Mouse (Mus musculus) bone marrow macrophage, adult 2 months (primary cell): ENCODE data around the gene Uggt2.

Experiments used
- CTCF ChIP-seq: IDR thresholded peaks from 2 replicates; pipeline ENCODE4 v1.5.1; 2012; ENCODE audit warnings: low read depth, mild to moderate bottlenecking, low read length, moderate library complexity
- POLR2A ChIP-seq: IDR thresholded peaks from 2 replicates; pipeline ENCODE4 v1.6.1; 2012; ENCODE audit warnings: mild to moderate bottlenecking, low read depth, low read length, borderline replicate concordance

DNA sequence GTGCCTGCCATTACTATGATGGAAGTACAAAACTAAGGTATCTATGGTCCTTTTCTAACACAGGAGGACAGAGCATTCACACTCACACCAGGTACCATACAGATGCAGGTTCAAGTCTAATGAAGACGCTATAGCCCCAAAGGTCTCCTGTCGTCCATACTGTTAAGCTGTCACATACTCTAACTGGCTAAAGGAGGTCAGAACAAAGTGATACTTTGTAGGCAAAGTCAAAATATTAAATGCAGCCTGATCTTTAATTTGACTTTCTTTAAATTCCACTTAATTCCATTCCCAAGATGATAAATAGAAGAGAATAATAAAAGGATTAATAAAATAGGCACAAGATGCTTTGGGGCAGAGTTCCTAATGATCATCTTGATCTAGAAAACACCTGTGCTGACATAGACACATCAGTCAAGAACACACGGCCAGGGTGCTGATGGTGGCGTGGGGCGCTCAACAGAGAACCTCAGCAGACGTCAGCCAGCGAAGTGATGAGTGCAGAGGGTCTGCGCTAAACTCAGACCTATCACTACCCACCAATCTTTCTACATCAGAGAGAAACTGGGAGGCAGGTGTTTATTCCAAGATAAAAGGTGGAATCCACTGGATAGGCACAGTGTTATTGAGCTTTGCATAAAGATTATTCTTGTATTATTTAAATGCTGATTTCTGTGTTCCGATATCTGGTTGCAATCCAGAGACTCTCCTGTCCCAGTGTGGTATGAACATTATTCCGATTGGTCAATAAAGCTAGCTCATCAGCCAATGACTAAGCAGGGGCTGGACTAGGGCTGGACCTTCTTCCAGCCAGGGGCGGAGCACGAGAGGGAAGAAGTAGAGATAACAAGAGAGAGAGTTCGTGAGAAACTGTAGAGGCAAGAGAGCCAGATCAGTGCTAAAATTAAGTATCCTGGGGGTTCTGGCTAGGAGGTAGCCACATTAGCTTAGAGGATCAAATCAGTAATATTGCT lies 111.4 kb downstream of the Uggt2 start:
- TF ChIP-seq CTCF (no peak), POLR2A (no peak)
